Mouse (Mus musculus): ENCODE measurements around the gene Uevld. TPM values are rescaled to one million over a fixed set of nuclear protein-coding genes. Genes with fewer than 3 reads are reported as not detected.
A peak's percentile ranks its signal among the peaks of the same experiment; 100 is the strongest.
"Not testable (repeated sequence)": the region's sequence is repeated elsewhere in the genome, so short reads cannot be mapped to it uniquely, and the experiment has no call there.

Gene Uevld
- polyA plus RNA-seq, 1 experiment from 2014 or later, result 3.2 TPM

DNA sequence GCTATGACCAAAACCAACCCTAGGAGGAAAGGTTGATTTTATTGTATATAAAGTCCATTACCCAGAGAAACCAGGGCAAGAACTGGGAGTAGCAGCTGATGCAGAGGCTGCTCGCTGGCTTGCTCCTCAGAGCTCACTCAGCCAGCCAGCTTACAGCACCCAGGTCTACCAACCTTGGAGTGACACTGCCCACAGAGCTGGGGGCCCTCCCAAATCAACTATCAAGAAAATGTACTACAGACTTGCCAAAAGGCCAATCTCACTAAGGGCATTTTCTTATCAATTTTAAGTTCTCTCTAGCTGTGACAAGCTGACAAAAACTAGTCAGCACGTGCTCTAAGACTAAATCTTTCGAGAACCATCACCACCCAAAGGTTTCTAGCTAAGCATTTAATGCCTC is 37.2 kb upstream of the Uevld start:
- DNase-seq, result no peak
- H3K4me3 ChIP-seq (ENCODE audit: low read depth, low read length), result no peak overlapping the region
- peaks cover 20% of the 10 kb centered on the region for H3K4me1 ChIP-seq (ENCODE audit: insufficient read depth)
- H3K9me3 ChIP-seq (ENCODE audit: low read length), result no peaks in the 10 kb centered on the region
- H3K27me3 ChIP-seq (ENCODE audit: insufficient read depth, low read length), result no peaks in the 10 kb centered on the region
- ATAC-seq, result no peak
- WGBS (ENCODE audit: insufficient replicate concordance), result 62% methylated on average over 3 of the region's 3 CpGs
- peaks cover 70% of the 10 kb centered on the region for H3K36me3 ChIP-seq (replicated peaks; ENCODE audit: insufficient read depth, low read length)
- no peak overlapping the region for H3K4me2 ChIP-seq (ENCODE audit: low read depth, low read length)
- H3K27ac ChIP-seq (ENCODE audit: low read depth), result no peak overlapping the region
- TF ChIP-seq EP300 (IDR thresholded peaks at IDR 0.05; ENCODE audit: low read depth) (0 out of 2 replicates have a peak, but pooled peaks have one; percentile 34), CTCF (IDR thresholded peaks at IDR 0.05; ENCODE audit: low read depth) (no peak)
- H3K9ac ChIP-seq (replicated peaks), result no peak overlapping the region

DNA sequence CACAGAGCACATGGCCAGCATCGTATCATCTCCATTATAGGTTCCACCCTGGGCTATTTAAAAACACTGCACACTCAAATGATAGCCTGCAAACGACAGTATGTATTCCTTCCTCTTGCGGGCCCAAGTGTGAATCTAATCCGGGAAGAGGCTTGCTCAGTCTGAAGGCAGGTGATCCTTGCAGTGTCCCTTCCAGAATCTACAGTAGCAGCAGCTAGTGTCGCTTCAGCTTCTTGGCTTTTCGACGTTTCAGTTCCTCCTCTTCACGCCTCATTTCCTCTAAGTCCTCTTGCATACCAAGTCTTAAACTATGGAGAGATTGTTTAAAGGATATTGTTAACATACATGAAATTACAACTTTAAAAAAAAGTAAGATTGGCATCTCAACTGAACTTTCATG is 34.8 kb upstream of the Uevld start:
- H3K27ac ChIP-seq (ENCODE audit: low read depth), result no peak overlapping the region
- peaks cover 6% of the 10 kb centered on the region; the same call in 1 of the 2 replicates for H3K4me1 ChIP-seq (ENCODE audit: insufficient read depth)
- no peaks in the 10 kb centered on the region for H3K9me3 ChIP-seq (ENCODE audit: low read length)
- no peaks in the 10 kb centered on the region for H3K27me3 ChIP-seq (ENCODE audit: insufficient read depth, low read length)
- H3K9ac ChIP-seq (replicated peaks), result no peak overlapping the region
- DNase-seq (no peak), ATAC-seq (no peak)
- no peak overlapping the region for H3K4me2 ChIP-seq (ENCODE audit: low read depth, low read length)
- WGBS (ENCODE audit: insufficient replicate concordance), result 73% methylated on average over 8 of the region's 8 CpGs
- TF ChIP-seq CTCF (IDR thresholded peaks at IDR 0.05; ENCODE audit: low read depth) (no peak), EP300 (IDR thresholded peaks at IDR 0.05; ENCODE audit: low read depth) (no peak)
- H3K4me3 ChIP-seq (ENCODE audit: low read depth, low read length), result no peak overlapping the region
- H3K36me3 ChIP-seq (replicated peaks; ENCODE audit: insufficient read depth, low read length), result peaks cover 65% of the 10 kb centered on the region

DNA sequence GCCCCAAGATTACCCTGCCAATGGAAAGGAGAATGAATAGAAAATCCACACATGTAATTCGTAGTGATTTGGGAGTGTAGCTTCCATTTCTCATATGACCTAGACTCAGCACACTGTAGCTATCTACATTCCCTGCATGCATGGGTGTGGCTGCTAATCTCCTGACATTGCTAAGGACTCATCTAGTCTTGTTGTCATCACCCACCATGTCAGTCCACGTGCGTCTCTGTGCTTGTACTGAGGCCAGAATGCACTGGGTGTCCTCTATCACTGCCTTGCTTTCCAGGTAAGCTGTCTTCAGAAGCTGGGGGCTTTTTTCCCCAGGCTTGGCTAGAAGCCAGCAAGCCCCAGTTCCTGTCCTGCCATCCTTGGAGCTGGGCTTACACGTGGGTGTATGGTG is 31.1 kb upstream of the Uevld start:
- peaks cover 32% of the 10 kb centered on the region for H3K36me3 ChIP-seq (replicated peaks; ENCODE audit: insufficient read depth, low read length)
- ATAC-seq, result peak; percentile 49
- H3K27me3 ChIP-seq (ENCODE audit: insufficient read depth, low read length); H3K4me2 ChIP-seq (ENCODE audit: low read depth, low read length); H3K9me3 ChIP-seq (ENCODE audit: low read length); H3K27ac ChIP-seq (ENCODE audit: low read depth); DNase-seq; H3K9ac ChIP-seq (replicated peaks); H3K4me3 ChIP-seq (ENCODE audit: low read depth, low read length): not testable (repeated sequence)
- 66% methylated on average over 4 of the region's 4 CpGs for WGBS (ENCODE audit: insufficient replicate concordance)
- peaks cover 14% of the 10 kb centered on the region for H3K4me1 ChIP-seq (ENCODE audit: insufficient read depth)

DNA sequence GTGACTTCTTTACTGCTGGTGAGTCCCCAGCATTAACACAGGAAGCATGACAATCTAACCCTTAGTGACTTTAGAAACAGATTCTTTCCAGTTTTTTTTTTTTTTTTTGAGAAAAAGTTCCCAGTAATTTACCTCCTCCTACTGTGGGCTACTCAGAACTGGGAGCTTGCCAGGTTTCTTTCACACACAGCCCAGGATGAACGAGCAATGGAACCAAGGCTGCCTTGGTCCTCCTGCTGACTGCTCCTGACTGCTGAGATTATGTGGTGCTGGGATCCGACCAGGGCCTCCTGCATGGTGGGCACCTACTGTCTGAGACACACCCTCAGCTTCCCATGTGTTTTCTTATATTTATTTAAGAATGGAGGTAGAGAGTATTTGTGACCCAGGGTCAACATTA is 28.7 kb upstream of the Uevld start:
- Histone ChIP-seq H3K36me3 (replicated peaks; ENCODE audit: insufficient read depth, low read length) (peaks cover 10% of the 10 kb centered on the region), H3K27me3 (ENCODE audit: insufficient read depth, low read length) (no peaks in the 10 kb centered on the region), H3K4me3 (ENCODE audit: low read depth, low read length) (no peak overlapping the region), H3K4me1 (ENCODE audit: insufficient read depth) (peaks cover 14% of the 10 kb centered on the region), H3K27ac (ENCODE audit: low read depth) (no peak overlapping the region), H3K4me2 (ENCODE audit: low read depth, low read length) (no peak overlapping the region), H3K9ac (replicated peaks) (no peak overlapping the region), H3K9me3 (ENCODE audit: low read length) (no peaks in the 10 kb centered on the region)
- 58% methylated on average over 2 of the region's 2 CpGs for WGBS (ENCODE audit: insufficient replicate concordance)
- DNase-seq (no peak), ATAC-seq (no peak)
- TF ChIP-seq CTCF (IDR thresholded peaks at IDR 0.05; ENCODE audit: low read depth), result no peak
- TF ChIP-seq EP300 (IDR thresholded peaks at IDR 0.05; ENCODE audit: low read depth), result no peak

DNA sequence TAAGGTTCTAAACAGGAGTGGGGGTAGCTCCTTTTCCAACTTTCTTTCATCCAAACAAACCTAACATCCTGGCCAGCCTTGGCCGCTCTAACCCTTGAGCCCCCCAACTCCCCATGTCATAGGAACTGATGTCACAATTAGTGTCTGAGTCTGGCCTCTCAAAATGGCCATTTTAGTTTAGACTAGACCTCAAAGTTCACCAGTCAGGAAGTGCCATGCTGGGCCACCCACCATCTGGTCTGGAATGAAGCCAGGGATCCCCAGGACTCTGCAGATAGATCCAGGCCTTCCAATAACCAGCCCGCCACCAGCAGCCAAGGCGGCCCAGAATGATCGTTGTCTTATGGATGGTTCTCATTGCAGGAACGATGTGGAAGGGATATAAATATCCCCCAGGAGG is 28.3 kb upstream of the Uevld start:
- ATAC-seq (peak; percentile 37; the same call in 1 of the 2 replicates), DNase-seq (no peak)
- no peak for TF ChIP-seq CTCF (IDR thresholded peaks at IDR 0.05; ENCODE audit: low read depth)
- TF ChIP-seq EP300 (IDR thresholded peaks at IDR 0.05; ENCODE audit: low read depth), result no peak

DNA sequence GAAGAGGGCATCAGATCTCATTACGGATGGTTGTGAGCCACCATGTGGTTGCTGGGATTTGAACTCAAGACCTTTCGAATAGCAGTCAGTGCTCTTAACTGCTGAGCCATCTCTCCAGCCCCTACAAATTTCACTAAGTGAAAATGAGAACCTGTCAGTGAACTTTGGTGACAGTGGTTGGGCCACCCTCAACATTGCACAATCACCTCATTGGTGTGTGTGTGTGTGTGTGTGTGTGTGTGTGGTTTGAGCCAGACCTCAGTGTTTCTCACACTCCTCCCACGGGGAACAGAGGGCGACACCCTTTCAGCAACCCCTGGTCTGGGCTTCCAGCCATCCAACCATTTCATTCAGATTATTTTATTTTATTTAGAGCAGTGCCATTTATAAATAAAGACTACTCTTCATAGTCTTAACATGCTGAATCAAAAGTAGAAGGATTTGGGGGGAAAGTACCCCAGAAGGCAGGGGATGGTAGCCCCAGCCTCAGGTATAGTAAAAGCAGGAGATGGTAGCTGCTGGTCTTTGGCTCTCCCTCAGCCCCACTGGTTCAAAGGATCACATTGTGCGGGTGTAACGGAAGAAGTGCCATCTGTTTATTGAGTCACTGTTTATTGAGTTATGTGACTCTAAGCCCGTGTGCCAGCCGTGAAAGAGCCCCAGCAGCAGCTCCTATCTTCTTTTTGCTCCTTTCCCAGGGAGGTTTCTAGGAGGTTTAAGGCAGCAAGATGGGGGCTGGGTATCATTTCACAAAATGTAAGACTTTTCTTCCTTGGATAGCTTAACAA is 27.6 kb upstream of the Uevld start:
- ATAC-seq (peak; percentile 84), DNase-seq (peak; percentile 72)
- no peak overlapping the region for H3K9ac ChIP-seq (replicated peaks)
- no peaks in the 10 kb centered on the region for H3K9me3 ChIP-seq (ENCODE audit: low read length)
- H3K36me3 ChIP-seq (replicated peaks; ENCODE audit: insufficient read depth, low read length), result peaks cover 4% of the 10 kb centered on the region; the same call in 1 of the 2 replicates
- no peak overlapping the region for H3K4me2 ChIP-seq (ENCODE audit: low read depth, low read length)
- peaks cover 14% of the 10 kb centered on the region for H3K4me1 ChIP-seq (ENCODE audit: insufficient read depth)
- no peak overlapping the region for H3K4me3 ChIP-seq (ENCODE audit: low read depth, low read length)
- peak overlapping the region; percentile 49 for H3K27ac ChIP-seq (ENCODE audit: low read depth)
- WGBS (ENCODE audit: insufficient replicate concordance), result 54% methylated on average over 8 of the region's 8 CpGs
- no peaks in the 10 kb centered on the region for H3K27me3 ChIP-seq (ENCODE audit: insufficient read depth, low read length)
- no peak for TF ChIP-seq EP300 (IDR thresholded peaks at IDR 0.05; ENCODE audit: low read depth)
- TF ChIP-seq CTCF (IDR thresholded peaks at IDR 0.05; ENCODE audit: low read depth), result no peak

More for the DNA sequence above, 28.3 kb upstream of the Uevld start:
- H3K4me3 ChIP-seq (ENCODE audit: low read depth, low read length), result no peak overlapping the region
- H3K4me2 ChIP-seq (ENCODE audit: low read depth, low read length), result no peak overlapping the region
- H3K27me3 ChIP-seq (ENCODE audit: insufficient read depth, low read length), result no peaks in the 10 kb centered on the region
- H3K4me1 ChIP-seq (ENCODE audit: insufficient read depth), result peaks cover 14% of the 10 kb centered on the region
- H3K27ac ChIP-seq (ENCODE audit: low read depth), result peak overlapping the region; percentile 49
- no peak overlapping the region for H3K9ac ChIP-seq (replicated peaks)
- H3K9me3 ChIP-seq (ENCODE audit: low read length), result no peaks in the 10 kb centered on the region
- H3K36me3 ChIP-seq (replicated peaks; ENCODE audit: insufficient read depth, low read length), result peaks cover 6% of the 10 kb centered on the region; the same call in 1 of the 2 replicates
- WGBS (ENCODE audit: insufficient replicate concordance), result 47% methylated on average over 5 of the region's 5 CpGs
